Mouse (Mus musculus) kidney, postnatal 4 days (tissue): ENCODE data around the gene 9430097D07Rik.

ENCODE experiments used
- DNase-seq, 2 experiments: peaks; one replicate each; pipeline ENCODE4 v3.0.0; 2021; ENCODE audit warnings: mixed read lengths in 2 of 2

Gene 9430097D07Rik

GRCm38 (mm10) chr2:32556019-32556418 lies 19.5 kb downstream of the 9430097D07Rik start:
- DNase-seq: no peak

- DNase-seq: peak in 1 of 2 experiments; percentile 39
Observed at GRCm38 (mm10) chr2:32555484-32555883, 20.0 kb downstream of the 9430097D07Rik start.

GRCm38 (mm10) chr2:32553592-32554148 lies 21.8 kb downstream of the 9430097D07Rik start:
- DNase-seq: no peak

- DNase-seq: no peak
Observed at GRCm38 (mm10) chr2:32551236-32551635, 24.2 kb downstream of the 9430097D07Rik start.

- DNase-seq: peak; percentile 34 to 35
Observed at GRCm38 (mm10) chr2:32549764-32550163, 25.7 kb downstream of the 9430097D07Rik start.

- no peak for DNase-seq
Observed at GRCm38 (mm10) chr2:32549171-32549570, 26.3 kb downstream of the 9430097D07Rik start.

- DNase-seq: peak; percentile 44 to 51
Observed at GRCm38 (mm10) chr2:32547964-32548739, 27.3 kb downstream of the 9430097D07Rik start.

- DNase-seq: no peak
Observed at GRCm38 (mm10) chr2:32547380-32547779, 28.1 kb downstream of the 9430097D07Rik start.

- DNase-seq: no peak
Observed at GRCm38 (mm10) chr2:32546951-32547350, 28.5 kb downstream of the 9430097D07Rik start.

- DNase-seq: no peak
Observed at GRCm38 (mm10) chr2:32543031-32543449, 32.4 kb downstream of the 9430097D07Rik start.

- DNase-seq: no peak
Observed at GRCm38 (mm10) chr2:32541986-32542573, 33.4 kb downstream of the 9430097D07Rik start.

GRCm38 (mm10) chr2:32541333-32541908 lies 34.1 kb downstream of the 9430097D07Rik start:
- no peak for DNase-seq

GRCm38 (mm10) chr2:32539452-32539981 lies 36.0 kb downstream of the 9430097D07Rik start:
- no peak for DNase-seq

GRCm38 (mm10) chr2:32538461-32538860 lies 37.0 kb downstream of the 9430097D07Rik start:
- DNase-seq: no peak

- DNase-seq: peak in 1 of 2 experiments; percentile 46
Observed at GRCm38 (mm10) chr2:32537941-32538340, 37.5 kb downstream of the 9430097D07Rik start.

- DNase-seq: peak in 1 of 2 experiments; percentile 57
Observed at GRCm38 (mm10) chr2:32537360-32537905, 38.1 kb downstream of the 9430097D07Rik start.

- peak; percentile 60 to 70 for DNase-seq
Observed at GRCm38 (mm10) chr2:32536634-32537359, 38.7 kb downstream of the 9430097D07Rik start.

- DNase-seq: peak; percentile 53 to 61
Observed at GRCm38 (mm10) chr2:32536086-32536633, 39.3 kb downstream of the 9430097D07Rik start.

GRCm38 (mm10) chr2:32535501-32535991 lies 39.9 kb downstream of the 9430097D07Rik start:
- peak; percentile 73 to 85 for DNase-seq

GRCm38 (mm10) chr2:32534733-32535471 lies 40.6 kb downstream of the 9430097D07Rik start, which contains the start of gene Fam102a:
Fam102a (plus strand) TSS chr2:32535332.
- peak; percentile 100 for DNase-seq
